Mouse (Mus musculus): ENCODE results near the gene Gpr171.

Gene Gpr171

GRCm38 (mm10) chr3:59054834-59055535 is 46.6 kb downstream of the Gpr171 start:
- in situ Hi-C loops (cut with MboI): loop anchor here (10.0 to 25.0 kb wide), 2 partner anchors 70 to 543 kb away; no protein-coding TSS in a partner anchor

All from mature B cell (primary cell).